Mouse (Mus musculus) liver, adult 2 months (tissue): ENCODE measurements at regions not wholly inside any gene's neighbourhood (a gene's known extent, or its start where the extent isn't known, plus 50 kb on each side); places are given as distances from the start of the nearest gene placed in this dataset.

ENCODE experiments used
- DNase-seq: peaks from one replicate; pipeline ENCODE4 v3.0.0-alpha.2; 2011; ENCODE audit warnings: low read depth, low spot score; ENCODE audit errors: extremely low read depth
- H3K27ac ChIP-seq: fragments of 200-500 bp; replicated peaks from 2 replicates; pipeline ENCODE4 v1.5.1; 2012; ENCODE audit warnings: low read depth, mild to moderate bottlenecking, control low read depth, inconsistent platforms, low read length; ENCODE audit not compliant: insufficient read depth
- H3K27me3 ChIP-seq: fragments of 200-500 bp; 2 replicates; pipeline ENCODE4 v1.6.1; 2012; ENCODE audit warnings: mild to moderate bottlenecking, moderate library complexity, low read length, inconsistent platforms; ENCODE audit not compliant: control insufficient read depth, insufficient read depth
- H3K36me3 ChIP-seq: fragments of 200-500 bp; 2 replicates; pipeline ENCODE4 v1.6.1; 2012; ENCODE audit warnings: low read length, inconsistent platforms; ENCODE audit not compliant: control insufficient read depth, insufficient read depth
- H3K4me1 ChIP-seq: fragments of 200-500 bp; 2 replicates; pipeline ENCODE4 v1.6.1; 2011; ENCODE audit warnings: low read length; ENCODE audit not compliant: control insufficient read depth, insufficient read depth
- H3K4me3 ChIP-seq: fragments of 200-500 bp; 2 replicates; pipeline ENCODE4 v1.5.1; 2011; ENCODE audit warnings: low read depth, mild to moderate bottlenecking, control low read depth, low read length, moderate library complexity; ENCODE audit not compliant: insufficient read depth
- H3K79me2 ChIP-seq: fragments of 200-500 bp; 2 replicates; pipeline ENCODE4 v1.6.1; 2012; ENCODE audit warnings: inconsistent platforms, mild to moderate bottlenecking, low read length, moderate library complexity; ENCODE audit not compliant: control insufficient read depth, insufficient read depth
- H3K9ac ChIP-seq: fragments of 200-500 bp; 2 replicates; pipeline ENCODE4 v1.6.1; 2012; ENCODE audit warnings: low read depth, mild to moderate bottlenecking, control low read depth, inconsistent platforms, low read length
- CTCF ChIP-seq: fragments of 200-500 bp; IDR thresholded peaks from 2 replicates; pipeline ENCODE4 v1.5.1; 2011; ENCODE audit warnings: low read depth, low read length, control low read depth
- POLR2A ChIP-seq: fragments of 200-500 bp; IDR thresholded peaks from 2 replicates; pipeline ENCODE4 v1.6.1; 2011; ENCODE audit warnings: low read length, control low read depth; ENCODE audit not compliant: insufficient read depth; ENCODE audit errors: extremely low read depth
- WGBS: fragments of 180-500 bp; shearing (Covaris S2); methylation state at CpG from one replicate; pipeline ENCODE4 v1.1.7; 2018; 5-methylcytosine and 5-hydroxymethylcytosine counted together

GRCm38 (mm10) chr12:86830247-86830585 lies 54.4 kb downstream of the Irf2bpl start:
- DNase-seq, result no peak
- TF ChIP-seq CTCF (no peak), POLR2A (no peak)
- Histone ChIP-seq H3K79me2 (no peaks in the 10 kb centered on the region), H3K4me3 (no peak overlapping the region), H3K9ac (no peak overlapping the region), H3K27ac (no peak overlapping the region), H3K4me1 (peaks cover 29% of the 10 kb centered on the region), H3K36me3 (no peaks in the 10 kb centered on the region), H3K27me3 (no peaks in the 10 kb centered on the region)
- WGBS, result 88% methylated on average over 8 of the region's 8 CpGs

GRCm38 (mm10) chr12:86829581-86830246 lies 54.9 kb downstream of the Irf2bpl start:
- no peak for DNase-seq
- Histone ChIP-seq H3K27ac (no peak overlapping the region), H3K9ac (no peak overlapping the region), H3K27me3 (no peaks in the 10 kb centered on the region), H3K4me3 (no peak overlapping the region), H3K36me3 (no peaks in the 10 kb centered on the region), H3K4me1 (peaks cover 33% of the 10 kb centered on the region), H3K79me2 (no peaks in the 10 kb centered on the region)
- TF ChIP-seq POLR2A, result no peak
- TF ChIP-seq CTCF, result no peak
- 84% methylated on average over 16 of the region's 16 CpGs for WGBS

- 98% methylated on average over 2 of the region's 2 CpGs for WGBS
- H3K4me1 ChIP-seq, result peaks cover 20% of the 10 kb centered on the region
- H3K36me3 ChIP-seq, result no peaks in the 10 kb centered on the region
- H3K79me2 ChIP-seq, result no peaks in the 10 kb centered on the region
- no peak overlapping the region for H3K4me3 ChIP-seq
- no peak for TF ChIP-seq CTCF
- TF ChIP-seq POLR2A, result no peak
- no peak overlapping the region for H3K9ac ChIP-seq
- no peak for DNase-seq
- no peaks in the 10 kb centered on the region for H3K27me3 ChIP-seq
- H3K27ac ChIP-seq, result no peak overlapping the region
Measured at GRCm38 (mm10) chr12:86827241-86827606, 57.4 kb downstream of the Irf2bpl start.

DNA sequence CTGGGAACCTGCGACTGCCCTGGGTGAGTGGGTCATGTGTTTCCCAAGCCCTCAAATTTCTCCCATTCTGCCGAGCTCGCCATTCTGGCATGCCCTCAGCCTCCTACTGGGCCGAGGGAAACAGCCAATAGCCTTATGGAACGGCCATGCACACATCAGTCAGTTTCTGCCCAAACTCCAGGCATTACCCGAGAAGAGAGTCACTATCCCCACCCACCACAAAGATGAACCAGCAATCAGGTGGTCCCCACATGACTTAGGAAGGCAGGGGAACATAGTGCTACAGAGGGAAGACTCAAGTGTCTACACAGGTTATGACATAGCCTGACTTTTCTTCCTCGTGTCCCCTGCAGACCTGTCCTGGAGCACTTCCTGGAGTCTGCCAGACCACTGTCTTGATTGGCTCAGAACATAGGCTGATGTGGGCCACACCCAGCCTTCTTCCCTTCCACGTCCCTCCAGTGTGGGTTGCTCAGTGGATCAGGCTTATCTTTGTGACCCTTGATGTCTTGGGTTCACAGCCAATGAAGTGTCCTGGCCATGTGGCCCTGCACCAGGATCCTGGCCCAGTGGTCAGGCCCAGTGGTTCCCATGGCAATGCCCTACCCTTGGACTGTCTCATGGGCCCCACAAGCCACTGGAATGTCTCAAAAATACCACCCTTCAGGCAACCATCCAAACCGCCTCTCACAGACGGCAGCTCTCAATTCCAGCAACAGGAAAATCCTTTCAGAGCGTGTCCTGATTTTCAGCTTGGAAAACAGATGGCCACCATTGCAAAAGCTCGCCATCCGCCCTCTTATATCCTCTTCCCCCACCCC lies 58.0 kb downstream of the Irf2bpl start:
- Histone ChIP-seq H3K27me3 (no peaks in the 10 kb centered on the region), H3K4me3 (no peak overlapping the region), H3K27ac (peak overlapping the region; percentile 10; the same call in 1 of the 2 replicates), H3K36me3 (no peaks in the 10 kb centered on the region), H3K4me1 (peaks cover 16% of the 10 kb centered on the region), H3K79me2 (no peaks in the 10 kb centered on the region), H3K9ac (no peak overlapping the region)
- TF ChIP-seq CTCF, result no peak
- TF ChIP-seq POLR2A, result no peak
- peak; percentile 80 for DNase-seq
- WGBS, result 68% methylated on average over 13 of the region's 13 CpGs

DNA sequence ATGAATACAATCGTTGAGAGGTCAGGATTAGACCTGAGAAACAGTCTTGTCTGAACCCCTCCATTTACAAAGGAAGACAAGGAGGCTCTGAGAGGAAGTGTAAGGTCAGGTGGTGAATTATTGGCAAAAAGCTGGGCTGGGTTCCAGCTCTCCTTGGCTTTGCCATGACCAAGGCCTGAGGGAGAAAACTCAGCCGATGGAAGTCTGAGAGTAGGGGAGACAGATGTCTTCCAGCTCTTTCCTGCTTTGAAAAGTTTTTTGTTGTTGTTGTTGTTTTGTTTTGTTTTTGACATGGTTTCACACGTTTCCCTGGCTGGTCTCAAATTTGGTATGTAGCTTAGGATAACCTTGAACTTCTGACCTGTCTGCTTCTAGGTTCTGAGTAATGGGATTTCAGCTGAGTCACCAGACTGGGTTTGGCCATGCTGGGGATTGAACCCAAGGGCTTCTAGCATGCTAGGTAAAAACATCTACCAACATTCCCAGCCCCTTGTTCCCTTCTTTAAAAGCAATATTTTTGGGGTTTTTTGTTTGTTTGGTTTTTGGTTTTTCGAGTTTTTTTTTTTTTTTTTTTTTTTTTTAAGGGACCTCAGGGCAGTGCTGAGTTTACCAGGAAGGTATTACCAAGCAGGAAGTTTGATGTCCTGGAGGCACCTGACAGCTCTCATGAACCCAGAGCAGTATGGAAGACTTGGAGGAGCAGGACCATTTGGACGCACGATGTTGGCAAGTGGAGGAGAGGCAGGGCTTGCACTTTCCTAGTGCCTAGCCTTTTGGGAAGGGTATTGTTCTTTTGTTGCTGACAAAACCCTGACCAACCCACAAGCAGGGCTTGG lies 58.8 kb downstream of the Irf2bpl start:
- no peak overlapping the region for H3K4me3 ChIP-seq
- no peaks in the 10 kb centered on the region for H3K79me2 ChIP-seq
- H3K9ac ChIP-seq, result no peak overlapping the region
- peak; percentile 75 for DNase-seq
- TF ChIP-seq POLR2A (no peak), CTCF (no peak)
- peaks cover 14% of the 10 kb centered on the region for H3K4me1 ChIP-seq
- H3K27me3 ChIP-seq, result no peaks in the 10 kb centered on the region
- no peaks in the 10 kb centered on the region for H3K36me3 ChIP-seq
- H3K27ac ChIP-seq, result peak overlapping the region; percentile 10; the same call in 1 of the 2 replicates
- WGBS, result 41% methylated on average over 6 of the region's 6 CpGs
